Mouse (Mus musculus) bone marrow, adult 2 months (tissue): ENCODE data around the gene Palm. TPM values are rescaled to one million over a fixed set of nuclear protein-coding genes. Genes with fewer than 3 reads are reported as not detected.

Experiments
- H3K27ac ChIP-seq: fragments of 200-500 bp; 2 replicates; pipeline ENCODE4 v1.5.1; 2012; ENCODE audit warnings: low read depth, mild to moderate bottlenecking, control low read depth, inconsistent platforms, low read length; ENCODE audit not compliant: control insufficient read depth, poor library complexity, insufficient read depth
- H3K4me1 ChIP-seq: fragments of 200-500 bp; 2 replicates; pipeline ENCODE4 v1.6.1; 2011; ENCODE audit warnings: low read length; ENCODE audit not compliant: control insufficient read depth, insufficient read depth
- H3K4me3 ChIP-seq: fragments of 200-500 bp; replicated peaks from 2 replicates; pipeline ENCODE3; 2011; ENCODE audit warnings: mild to moderate bottlenecking, low read depth, low read length, control low read depth; ENCODE audit not compliant: control insufficient read depth
- CTCF ChIP-seq: fragments of 200-500 bp; IDR thresholded peaks from 2 replicates; pipeline ENCODE4 v1.5.1; 2011; ENCODE audit warnings: low read length, control low read depth; ENCODE audit not compliant: control insufficient read depth, insufficient read depth
- POLR2A ChIP-seq: fragments of 200-500 bp; IDR thresholded peaks from 2 replicates; pipeline ENCODE4 v1.6.1; 2011; ENCODE audit warnings: low read depth, mild to moderate bottlenecking, control low read depth, low read length, borderline replicate concordance; ENCODE audit not compliant: control insufficient read depth
- WGBS: fragments of 180-500 bp; shearing (Covaris S2); methylation state at CpG from one replicate; pipeline ENCODE4 v1.1.7; 2018; 5-methylcytosine and 5-hydroxymethylcytosine counted together
- polyA plus RNA-seq: library from polyadenylated mRNA; stranded (reverse); fragments of >200 nt; gene quantifications from 2 replicates; pipeline ENCODE4 v1.2.4, GENCODE M21; 2011; ENCODE audit warnings: low replicate concordance; ENCODE audit not compliant: missing spikeins, insufficient read depth, insufficient read length

Palm gene
- polyA plus RNA-seq, 1 experiment, result 36.1 TPM

DNA sequence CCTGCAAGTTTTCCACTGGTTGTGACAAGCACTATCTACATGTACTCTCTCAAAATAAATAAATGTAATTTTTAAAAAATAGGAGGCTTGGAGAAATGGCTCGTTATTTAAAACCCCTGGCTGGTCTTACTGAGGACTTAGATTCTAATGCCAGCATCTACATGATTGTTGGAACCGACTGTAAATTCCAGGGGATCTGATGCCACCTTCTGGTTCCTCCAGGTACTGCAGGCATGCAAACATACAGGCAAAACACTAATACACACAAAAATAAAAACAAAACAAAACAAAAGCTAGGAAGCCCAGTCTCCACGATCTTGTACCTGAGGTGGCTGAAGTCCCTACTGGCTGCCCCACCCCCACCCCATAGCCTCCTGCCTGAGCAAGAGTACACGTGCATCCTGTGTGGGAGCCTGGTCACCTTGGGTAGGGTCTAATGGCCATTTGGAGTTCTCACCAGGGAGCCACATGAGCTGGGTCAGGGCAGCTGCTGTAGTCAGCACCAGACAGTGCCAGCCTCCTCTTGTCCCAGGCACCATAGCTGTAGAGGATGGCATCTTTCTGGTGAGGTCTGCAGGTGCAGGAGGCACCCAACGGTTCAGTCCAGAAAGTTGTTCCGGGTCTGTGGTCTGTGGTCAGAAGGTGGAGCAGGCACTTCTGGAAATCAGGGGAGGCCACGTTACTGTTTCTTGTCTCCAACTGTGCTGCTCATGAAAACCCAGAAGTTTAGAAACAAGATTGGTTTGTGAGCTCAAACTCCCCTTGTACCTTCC, 4.8 kb upstream of the Palm start:
- Histone ChIP-seq H3K4me1 (peaks cover 14% of the 10 kb centered on the region), H3K27ac (peak overlapping the region; percentile 59), H3K4me3 (peak overlapping the region; percentile 52)
- 2% methylated on average over 7 of the region's 7 CpGs for WGBS
- TF ChIP-seq POLR2A (no peak), CTCF (peak; percentile 35)

DNA sequence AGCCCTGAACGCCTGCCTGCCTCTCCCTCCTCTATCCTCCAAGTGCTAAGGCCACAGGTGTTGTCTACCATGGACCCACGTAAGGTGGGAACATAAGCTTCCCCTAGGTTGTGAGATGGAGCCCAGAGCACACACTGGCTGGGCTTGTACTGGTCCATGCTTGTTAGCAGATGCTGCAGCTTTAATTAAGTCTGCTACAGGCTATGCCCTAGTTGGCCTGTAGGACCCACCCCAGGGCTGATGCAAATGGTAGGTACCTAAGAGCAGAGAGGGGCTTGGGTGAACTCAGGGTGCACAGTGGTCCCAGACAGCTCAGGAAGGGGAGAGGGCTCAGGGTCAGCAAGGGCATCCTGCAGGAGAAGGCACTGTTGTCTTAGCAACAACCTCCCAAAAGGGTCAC, 3.8 kb upstream of the Palm start:
- 54% methylated on average over 2 of the region's 2 CpGs for WGBS
- no peak for TF ChIP-seq CTCF
- Histone ChIP-seq H3K27ac (peak overlapping the region; percentile 59; the same call in 1 of the 2 replicates), H3K4me3 (no peak overlapping the region), H3K4me1 (peaks cover 14% of the 10 kb centered on the region)

DNA sequence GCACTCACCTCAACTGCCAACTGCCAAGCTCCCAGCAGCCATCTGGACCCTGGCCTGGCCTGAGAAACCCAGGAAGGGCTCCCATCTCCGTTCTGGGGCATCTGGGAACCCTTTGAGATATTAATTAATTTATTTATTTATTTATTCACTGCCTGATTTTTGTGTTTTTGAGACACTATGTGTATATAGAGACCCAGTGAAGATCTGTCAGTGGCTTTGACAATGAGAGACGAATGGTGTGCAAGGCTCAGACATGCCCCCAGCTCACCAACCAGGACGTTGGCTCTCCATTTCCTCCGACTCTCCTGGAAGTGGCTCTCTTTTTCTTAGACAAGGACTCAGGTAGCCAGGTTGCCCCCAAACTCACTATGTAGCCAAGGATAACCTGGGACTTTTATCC, 2.5 kb upstream of the Palm start, which contains the start of gene Prss57:
Gene Prss57 (minus strand): TSS at position 101 of the 400 bp plus-strand sequence.
- WGBS, result 32% methylated on average over 4 of the region's 4 CpGs
- TF ChIP-seq POLR2A, result no peak
- Histone ChIP-seq H3K4me3 (no peak within 1 kb of the TSS), H3K27ac (peak within 1 kb of the TSS; percentile 59), H3K4me1 (peaks cover 16% of the 10 kb centered on the region)

DNA sequence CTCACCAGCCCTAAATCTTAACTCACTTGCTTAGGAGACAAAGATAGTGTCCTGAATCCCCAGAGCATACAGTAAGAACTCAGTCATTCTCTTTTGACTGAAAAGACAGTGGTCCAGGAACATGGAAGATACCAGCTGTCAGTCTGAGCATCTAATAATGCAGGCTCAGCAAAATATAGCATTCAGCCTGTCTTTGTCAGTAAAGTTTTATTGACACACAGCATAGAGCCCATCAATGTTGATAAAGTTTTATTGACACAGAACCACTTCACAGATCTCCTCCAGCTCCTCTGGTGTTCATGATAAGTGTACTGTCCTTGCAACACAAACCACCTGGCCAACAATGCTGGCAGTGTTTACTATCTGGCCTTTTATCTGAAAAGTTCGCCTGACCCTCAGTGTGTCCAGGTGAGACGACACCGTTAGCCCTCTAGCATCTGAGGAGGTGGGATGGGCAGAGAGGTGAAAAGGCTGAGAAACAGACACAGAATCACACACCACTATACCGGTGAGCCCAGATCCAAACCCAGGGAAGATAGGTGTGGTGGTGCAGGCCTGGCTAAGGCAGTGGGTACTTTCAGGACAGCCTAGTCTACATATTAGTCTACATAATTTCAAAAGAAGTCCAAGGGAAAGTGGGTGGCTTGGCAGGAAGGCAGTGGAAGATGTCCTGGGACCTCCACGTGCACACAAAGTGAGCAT, 882 bp upstream of the Palm start:
- Histone ChIP-seq H3K27ac (no peak overlapping the region), H3K4me3 (no peak overlapping the region), H3K4me1 (peaks cover 14% of the 10 kb centered on the region)
- WGBS, result 80% methylated on average over 5 of the region's 5 CpGs
- TF ChIP-seq CTCF (no peak), POLR2A (no peak)

DNA sequence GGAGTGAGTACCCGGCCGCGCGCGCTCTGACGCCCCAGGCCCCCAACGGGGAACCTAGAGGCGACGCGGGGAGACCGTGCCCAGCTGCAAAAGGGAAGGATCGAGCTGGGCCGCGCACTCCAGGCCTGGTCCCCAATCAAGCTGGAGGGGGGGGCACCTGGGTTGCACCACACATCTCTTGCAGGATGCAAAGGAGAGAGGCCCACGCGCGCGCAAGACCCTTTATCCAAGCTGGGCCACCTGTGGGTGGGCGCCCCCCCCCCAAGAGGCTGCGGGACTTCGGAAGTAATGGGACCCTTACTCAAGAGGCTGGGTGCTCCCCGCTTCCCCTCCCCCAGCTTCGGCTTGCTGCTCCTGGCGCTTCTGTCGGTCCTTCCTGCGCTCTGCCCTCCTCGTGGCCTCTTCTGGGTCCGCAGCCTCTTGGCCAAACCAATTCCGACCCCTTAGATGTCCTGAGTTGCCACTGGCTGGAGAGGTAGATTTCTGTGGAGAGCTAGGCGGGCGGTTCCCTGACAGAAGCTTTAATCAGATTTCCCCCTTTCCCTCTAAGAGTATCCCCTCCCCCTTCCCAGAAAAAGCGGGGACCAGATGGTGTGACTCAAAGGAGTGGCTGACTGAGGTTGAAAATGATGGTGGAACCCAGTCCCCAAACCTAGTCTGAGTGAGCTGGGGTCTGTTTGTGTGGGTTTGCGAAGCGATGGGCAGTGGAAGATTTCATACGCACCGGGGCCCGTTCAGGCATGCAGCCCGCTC, 542 bp downstream of the Palm start:
- peaks cover 12% of the 10 kb centered on the region for H3K4me1 ChIP-seq
- no peak for TF ChIP-seq POLR2A
- TF ChIP-seq CTCF, result no peak
- H3K4me3 ChIP-seq, result peak overlapping the region; percentile 75
- peak overlapping the region; percentile 78 for H3K27ac ChIP-seq
- WGBS, result 13% methylated on average over 38 of the region's 38 CpGs

DNA sequence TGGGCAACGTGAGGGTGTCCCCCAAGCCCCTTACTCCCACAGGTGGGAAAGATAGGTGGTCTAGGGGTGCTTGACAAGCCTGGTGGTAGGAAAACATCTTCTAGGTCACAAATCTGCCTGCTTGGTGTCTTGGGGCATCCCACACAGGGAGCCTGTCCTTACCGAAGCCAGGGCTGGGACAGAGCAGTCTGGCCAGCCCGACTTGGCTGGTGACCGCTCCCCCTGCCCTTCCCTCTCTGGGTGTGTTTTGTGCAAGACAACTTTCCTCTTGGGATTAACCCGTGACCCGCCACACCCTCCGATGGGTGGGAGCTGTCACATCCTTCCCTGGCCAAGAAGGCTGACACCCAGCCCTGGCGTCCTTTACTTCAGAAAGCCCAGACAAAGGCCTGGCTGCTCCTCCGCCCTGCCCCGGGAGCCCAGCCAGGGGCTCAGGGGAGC, 1.1 kb downstream of the Palm start:
- 25% methylated on average over 10 of the region's 10 CpGs for WGBS

DNA sequence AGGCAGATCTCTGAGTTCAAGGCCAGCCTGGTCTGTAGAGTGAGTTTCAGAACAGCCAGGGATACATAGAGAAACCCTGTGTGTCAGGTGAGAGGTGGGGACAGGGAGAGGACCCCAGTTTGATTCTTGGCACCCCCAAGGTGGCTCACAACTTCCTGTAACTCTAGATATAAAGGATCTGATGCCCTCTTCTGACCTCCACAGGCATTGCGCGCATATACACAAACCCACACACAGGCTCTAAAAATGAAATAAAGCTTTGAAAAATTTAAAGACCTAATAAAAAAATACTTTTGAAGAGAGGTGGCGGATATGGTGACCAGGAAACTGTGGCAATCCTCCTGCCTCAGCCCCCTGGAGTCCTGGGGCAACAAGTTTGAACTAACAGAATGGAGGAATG, 2.5 kb downstream of the Palm start:
- 91% methylated on average over 3 of the region's 3 CpGs for WGBS
- Histone ChIP-seq H3K4me3 (no peak overlapping the region), H3K4me1 (peaks cover 7% of the 10 kb centered on the region; the same call in 1 of the 2 replicates), H3K27ac (no peak overlapping the region)
- TF ChIP-seq CTCF (no peak), POLR2A (no peak)

More for the DNA sequence above, 1.1 kb downstream of the Palm start:
- TF ChIP-seq POLR2A (peak; percentile 47; the same call in 1 of the 2 replicates), CTCF (no peak)
- Histone ChIP-seq H3K4me1 (peaks cover 11% of the 10 kb centered on the region), H3K27ac (peak overlapping the region; percentile 78), H3K4me3 (peak overlapping the region; percentile 75)

DNA sequence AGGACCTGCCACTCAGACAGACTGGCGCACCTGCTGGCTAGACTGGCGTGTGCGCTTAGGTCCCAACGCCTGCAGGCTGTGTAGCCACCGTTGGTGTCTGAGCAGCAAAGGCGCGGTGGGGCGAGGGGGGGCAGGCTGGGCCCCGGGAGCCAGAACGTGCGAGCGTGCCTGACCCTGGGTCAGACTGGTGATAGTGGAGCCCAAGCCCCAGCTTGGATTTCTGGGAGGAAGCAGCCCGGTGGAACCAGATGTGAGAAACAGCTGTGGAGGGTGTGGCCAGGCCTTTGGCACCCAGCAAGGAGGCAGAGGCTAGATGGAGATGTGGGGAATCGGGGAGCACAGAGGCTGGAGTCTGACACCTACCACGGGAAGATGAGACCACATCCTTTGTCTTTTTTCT, 4.0 kb downstream of the Palm start:
- Histone ChIP-seq H3K4me1 (peaks cover 5% of the 10 kb centered on the region; the same call in 1 of the 2 replicates), H3K27ac (peak overlapping the region; percentile 40; the same call in 1 of the 2 replicates), H3K4me3 (no peak overlapping the region)
- WGBS, result 31% methylated on average over 15 of the region's 15 CpGs
- TF ChIP-seq POLR2A (no peak), CTCF (no peak)
